Mouse (Mus musculus): ENCODE results near the gene Ltb4r2. TPM values are rescaled to one million over a fixed set of nuclear protein-coding genes. Genes with fewer than 3 reads are reported as not detected.

Gene Ltb4r2
- polyA plus RNA-seq, 1 experiment from 2014 or later = 0.22 TPM

DNA sequence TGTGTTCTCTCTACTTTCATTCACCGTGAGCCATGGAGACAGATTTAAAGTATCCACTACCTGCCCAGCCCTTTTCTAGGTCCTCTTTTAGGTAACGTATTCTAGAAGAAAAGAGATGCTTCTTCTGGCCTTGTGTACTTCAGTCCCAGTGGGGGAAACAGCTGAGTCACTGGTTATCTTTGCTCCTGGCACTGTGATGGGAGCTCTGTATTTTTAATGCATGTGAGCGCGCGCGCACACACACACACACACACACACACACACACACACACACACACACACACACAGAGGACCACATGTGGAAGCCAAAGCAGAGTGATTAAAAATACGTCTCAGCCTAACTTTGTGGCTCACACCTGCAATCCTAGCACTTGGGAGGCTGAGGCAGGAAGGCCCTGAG, 37.8 kb upstream of the Ltb4r2 start:
- H3K27me3 ChIP-seq (ENCODE audit: low read depth, poor library complexity, severe bottlenecking) = no peaks in the 10 kb centered on the region
- peaks cover 18% of the 10 kb centered on the region for H3K36me3 ChIP-seq
- no peak overlapping the region for H3K4me3 ChIP-seq
- no peak overlapping the region for H3K27ac ChIP-seq (replicated peaks)
- peaks cover 20% of the 10 kb centered on the region for H3K4me1 ChIP-seq
- no peak for DNase-seq (ENCODE audit: low spot score)
- 95% methylated on average over 7 of the region's 7 CpGs for WGBS
- no peaks in the 10 kb centered on the region for H3K9me3 ChIP-seq (replicated peaks)

GRCm38 (mm10) chr14:55724411-55724871, 36.8 kb upstream of the Ltb4r2 start:
- DNase-seq (ENCODE audit: low spot score) = no peak
- no peaks in the 10 kb centered on the region for H3K9me3 ChIP-seq (replicated peaks)
- peaks cover 20% of the 10 kb centered on the region for H3K4me1 ChIP-seq
- no peak overlapping the region for H3K27ac ChIP-seq (replicated peaks)
- H3K27me3 ChIP-seq (ENCODE audit: low read depth, poor library complexity, severe bottlenecking) = no peaks in the 10 kb centered on the region
- 78% methylated on average over 8 of the region's 8 CpGs for WGBS
- H3K4me3 ChIP-seq = no peak overlapping the region
- H3K36me3 ChIP-seq = peaks cover 8% of the 10 kb centered on the region

GRCm38 (mm10) chr14:55726261-55726660, 35.0 kb upstream of the Ltb4r2 start:
- Histone ChIP-seq H3K27ac (replicated peaks) (no peak overlapping the region), H3K27me3 (ENCODE audit: low read depth, poor library complexity, severe bottlenecking) (no peaks in the 10 kb centered on the region), H3K9me3 (replicated peaks) (no peaks in the 10 kb centered on the region), H3K4me3 (no peak overlapping the region), H3K4me1 (peaks cover 13% of the 10 kb centered on the region), H3K36me3 (no peaks in the 10 kb centered on the region)
- DNase-seq (ENCODE audit: low spot score) = no peak

- Histone ChIP-seq H3K4me1 (0 out of 2 replicates have a peak, but pooled peaks cover 2% of the 10 kb centered on the region), H3K4me3 (no peak overlapping the region), H3K36me3 (no peaks in the 10 kb centered on the region), H3K27ac (replicated peaks) (no peak overlapping the region), H3K27me3 (ENCODE audit: low read depth, poor library complexity, severe bottlenecking) (no peaks in the 10 kb centered on the region), H3K9me3 (replicated peaks) (no peaks in the 10 kb centered on the region)
- 78% methylated on average over 8 of the region's 8 CpGs for WGBS
- no peak for DNase-seq (ENCODE audit: low spot score)
These were observed 33.1 kb upstream of the Ltb4r2 start for GRCm38 (mm10) chr14:55727889-55728685.

GRCm38 (mm10) chr14:55730116-55730515, 31.1 kb upstream of the Ltb4r2 start:
- Histone ChIP-seq H3K36me3 (no peaks in the 10 kb centered on the region), H3K4me3 (no peak overlapping the region), H3K9me3 (replicated peaks) (no peaks in the 10 kb centered on the region), H3K27me3 (ENCODE audit: low read depth, poor library complexity, severe bottlenecking) (no peaks in the 10 kb centered on the region), H3K27ac (replicated peaks) (no peak overlapping the region), H3K4me1 (0 out of 2 replicates have a peak, but pooled peaks cover 2% of the 10 kb centered on the region)
- 82% methylated on average over 7 of the region's 7 CpGs for WGBS
- DNase-seq (ENCODE audit: low spot score) = no peak

- WGBS = 83% methylated on average over 7 of the region's 7 CpGs
- Histone ChIP-seq H3K27ac (replicated peaks) (no peak overlapping the region), H3K4me3 (no peak overlapping the region), H3K36me3 (no peaks in the 10 kb centered on the region), H3K27me3 (ENCODE audit: low read depth, poor library complexity, severe bottlenecking) (no peaks in the 10 kb centered on the region), H3K4me1 (no peaks in the 10 kb centered on the region), H3K9me3 (replicated peaks) (no peaks in the 10 kb centered on the region)
- no peak for DNase-seq (ENCODE audit: low spot score)
These were observed 30.6 kb upstream of the Ltb4r2 start for GRCm38 (mm10) chr14:55730531-55731032.

- Histone ChIP-seq H3K4me3 (no peak overlapping the region), H3K27me3 (ENCODE audit: low read depth, poor library complexity, severe bottlenecking) (no peaks in the 10 kb centered on the region), H3K4me1 (no peaks in the 10 kb centered on the region), H3K27ac (replicated peaks) (no peak overlapping the region), H3K36me3 (peaks cover 13% of the 10 kb centered on the region), H3K9me3 (replicated peaks) (no peaks in the 10 kb centered on the region)
- 82% methylated on average over 10 of the region's 10 CpGs for WGBS
- DNase-seq (ENCODE audit: low spot score) = no peak
These were observed 27.3 kb upstream of the Ltb4r2 start for GRCm38 (mm10) chr14:55733889-55734288.

DNA sequence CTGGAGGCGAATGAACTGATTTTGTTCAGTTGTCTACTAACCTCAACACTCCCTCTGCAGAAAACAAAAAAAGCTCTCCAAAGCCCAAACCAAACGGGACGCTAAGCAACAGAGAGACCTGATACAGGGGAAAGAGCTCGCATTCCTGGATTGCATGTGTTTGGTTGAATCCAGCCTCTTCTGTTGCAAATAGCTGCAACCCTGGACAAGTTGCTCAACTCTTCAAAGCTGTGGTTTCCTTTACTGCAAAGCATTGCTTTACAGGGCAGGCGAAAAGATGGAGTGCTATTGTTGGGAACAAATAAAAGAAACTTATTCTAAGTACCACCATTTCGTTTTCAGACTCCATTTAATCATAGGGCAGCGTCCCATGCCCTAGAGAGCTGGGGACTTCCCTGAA, 26.4 kb upstream of the Ltb4r2 start:
- Histone ChIP-seq H3K27ac (replicated peaks) (no peak overlapping the region), H3K4me3 (no peak overlapping the region), H3K9me3 (replicated peaks) (no peaks in the 10 kb centered on the region), H3K27me3 (ENCODE audit: low read depth, poor library complexity, severe bottlenecking) (no peaks in the 10 kb centered on the region), H3K36me3 (peaks cover 22% of the 10 kb centered on the region), H3K4me1 (no peaks in the 10 kb centered on the region)
- no peak for DNase-seq (ENCODE audit: low spot score)
- 76% methylated on average over 7 of the region's 7 CpGs for WGBS

GRCm38 (mm10) chr14:55735334-55735733, 25.9 kb upstream of the Ltb4r2 start:
- WGBS = 77% methylated on average over 3 of the region's 3 CpGs
- no peaks in the 10 kb centered on the region for H3K9me3 ChIP-seq (replicated peaks)
- H3K36me3 ChIP-seq = peaks cover 27% of the 10 kb centered on the region
- no peak overlapping the region for H3K4me3 ChIP-seq
- H3K4me1 ChIP-seq = no peaks in the 10 kb centered on the region
- DNase-seq (ENCODE audit: low spot score) = no peak
- no peak overlapping the region for H3K27ac ChIP-seq (replicated peaks)
- no peaks in the 10 kb centered on the region for H3K27me3 ChIP-seq (ENCODE audit: low read depth, poor library complexity, severe bottlenecking)

GRCm38 (mm10) chr14:55735758-55736157, 25.5 kb upstream of the Ltb4r2 start:
- DNase-seq (ENCODE audit: low spot score) = no peak
- H3K4me3 ChIP-seq = no peak overlapping the region
- no peak overlapping the region for H3K27ac ChIP-seq (replicated peaks)
- H3K27me3 ChIP-seq (ENCODE audit: low read depth, poor library complexity, severe bottlenecking) = no peaks in the 10 kb centered on the region
- no peaks in the 10 kb centered on the region for H3K4me1 ChIP-seq
- peaks cover 31% of the 10 kb centered on the region for H3K36me3 ChIP-seq
- no peaks in the 10 kb centered on the region for H3K9me3 ChIP-seq (replicated peaks)
- WGBS = 89% methylated on average over 4 of the region's 4 CpGs

GRCm38 (mm10) chr14:55737086-55737687, 24.0 kb upstream of the Ltb4r2 start:
- no peak overlapping the region for H3K27ac ChIP-seq (replicated peaks)

GRCm38 (mm10) chr14:55743711-55744110, 17.5 kb upstream of the Ltb4r2 start:
- peaks cover 40% of the 10 kb centered on the region for H3K36me3 ChIP-seq
- no peaks in the 10 kb centered on the region for H3K27me3 ChIP-seq (ENCODE audit: low read depth, poor library complexity, severe bottlenecking)
- peak; percentile 83 for DNase-seq (ENCODE audit: low spot score)
- peak overlapping the region; percentile 90; the same call in 1 of the 2 replicates for H3K4me3 ChIP-seq
- 24% methylated on average over 10 of the region's 10 CpGs for WGBS
- H3K27ac ChIP-seq (replicated peaks) = no peak overlapping the region
- peaks cover 39% of the 10 kb centered on the region for H3K4me1 ChIP-seq
- H3K9me3 ChIP-seq (replicated peaks) = no peaks in the 10 kb centered on the region

More at GRCm38 (mm10) chr14:55737086-55737687, 24.0 kb upstream of the Ltb4r2 start:
- 89% methylated on average over 9 of the region's 9 CpGs for WGBS
- Histone ChIP-seq H3K4me3 (no peak overlapping the region), H3K36me3 (peaks cover 37% of the 10 kb centered on the region), H3K9me3 (replicated peaks) (no peaks in the 10 kb centered on the region), H3K27me3 (ENCODE audit: low read depth, poor library complexity, severe bottlenecking) (no peaks in the 10 kb centered on the region), H3K4me1 (no peaks in the 10 kb centered on the region)
- DNase-seq (ENCODE audit: low spot score) = no peak
